Mouse (Mus musculus) cerebellum, adult 9-11 months (tissue): ENCODE measurements around the gene Olfr1221.
"Not testable (repeated sequence)": the region's sequence is repeated elsewhere in the genome, so short reads cannot be mapped to it uniquely, and the experiment has no call there.

Experiments
- DNase-seq: peaks from one replicate; pipeline ENCODE4 v3.0.0; 2022

Olfr1221 gene

DNA sequence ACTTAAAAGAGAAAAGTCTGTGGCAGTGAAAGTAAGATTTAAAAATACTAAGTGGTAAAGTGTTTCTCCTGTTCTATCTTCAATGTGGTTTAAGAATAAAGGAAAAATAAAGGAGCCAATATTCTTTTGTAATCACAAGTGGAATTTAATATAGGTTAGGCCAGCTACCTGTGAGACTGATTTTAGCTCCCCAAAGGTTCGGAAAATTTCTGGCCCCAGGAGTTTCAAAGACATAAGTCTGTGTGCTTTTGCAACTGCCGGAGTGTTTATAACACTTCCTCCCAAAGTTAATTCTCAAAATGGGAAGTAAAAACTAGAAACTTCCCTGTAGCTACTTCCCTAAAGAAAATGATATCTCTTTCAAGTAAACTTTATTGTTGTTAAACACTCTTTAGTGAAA is at the start of gene Olfr1221:
Gene Olfr1221, minus strand, starts transcription at position 101 of the 400 bp plus-strand sequence.
- DNase-seq: no peak

GRCm38 (mm10) chr2:89164711-89165110 is 47.6 kb upstream of the Olfr1221 start:
- DNase-seq: not testable (repeated sequence)

DNA sequence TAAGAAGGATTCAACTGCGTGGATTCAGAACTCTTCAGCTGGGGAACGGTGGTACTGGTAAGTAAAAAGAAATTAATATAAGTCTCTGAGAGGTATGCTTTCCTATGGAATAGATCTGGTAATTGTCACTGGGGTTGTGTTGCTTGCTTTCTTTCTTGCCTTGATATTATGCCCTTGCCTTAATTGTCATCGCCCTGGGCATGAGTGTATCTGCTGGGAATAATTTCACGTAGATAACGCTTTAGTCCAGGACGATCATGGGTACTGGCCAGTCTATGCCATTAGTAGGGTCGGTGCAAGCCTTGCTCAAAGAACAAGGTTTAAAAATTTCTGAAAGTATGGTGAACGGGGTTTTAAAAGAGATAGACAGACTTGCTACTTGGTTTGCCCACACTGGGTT is 46.9 kb upstream of the Olfr1221 start, which contains the start of gene Olfr1224-ps1:
Gene Olfr1224-ps1, minus strand, starts transcription at position 101 of the 400 bp plus-strand sequence.
- DNase-seq: not testable (repeated sequence)

- DNase-seq: no peak
Measured at GRCm38 (mm10) chr2:89151460-89151859, 34.4 kb upstream of the Olfr1221 start, which contains the start of gene Olfr1223. Olfr1223 (minus strand) TSS chr2:89151560.

- DNase-seq: no peak
Measured at GRCm38 (mm10) chr2:89132954-89133353, 15.9 kb upstream of the Olfr1221 start, which contains the start of gene Olfr1222. Olfr1222 (minus strand) TSS chr2:89133054.

GRCm38 (mm10) chr2:89106735-89107134 is 10.3 kb downstream of the Olfr1221 start, which contains the start of gene Olfr1220:
Olfr1220 (minus strand) TSS chr2:89106835.
- no peak for DNase-seq

DNA sequence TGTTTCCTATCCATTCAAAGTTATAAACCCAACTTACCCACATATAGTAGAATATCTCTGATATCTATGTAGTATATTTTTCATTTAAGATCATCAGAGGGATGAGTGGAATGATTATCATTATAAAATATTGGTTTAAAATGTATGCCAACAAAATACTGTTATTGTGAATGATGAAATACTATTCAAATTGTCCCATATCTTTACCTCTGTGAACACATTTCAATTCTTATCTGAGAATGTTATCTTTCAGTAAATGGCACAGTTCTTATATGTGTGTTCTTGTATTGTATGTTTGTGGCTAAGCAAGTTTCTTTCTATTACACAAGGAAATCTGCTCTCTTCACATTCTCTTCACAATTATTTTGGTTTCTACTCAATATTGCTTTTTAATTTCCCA is 11.4 kb downstream of the Olfr1221 start:
- no peak for DNase-seq

- no peak for DNase-seq
Measured at GRCm38 (mm10) chr2:89093848-89094247, 23.2 kb downstream of the Olfr1221 start.

GRCm38 (mm10) chr2:89083413-89083812 is 33.7 kb downstream of the Olfr1221 start, which contains the start of gene Olfr1219:
Olfr1219 (minus strand) TSS chr2:89083513.
- DNase-seq: no peak

DNA sequence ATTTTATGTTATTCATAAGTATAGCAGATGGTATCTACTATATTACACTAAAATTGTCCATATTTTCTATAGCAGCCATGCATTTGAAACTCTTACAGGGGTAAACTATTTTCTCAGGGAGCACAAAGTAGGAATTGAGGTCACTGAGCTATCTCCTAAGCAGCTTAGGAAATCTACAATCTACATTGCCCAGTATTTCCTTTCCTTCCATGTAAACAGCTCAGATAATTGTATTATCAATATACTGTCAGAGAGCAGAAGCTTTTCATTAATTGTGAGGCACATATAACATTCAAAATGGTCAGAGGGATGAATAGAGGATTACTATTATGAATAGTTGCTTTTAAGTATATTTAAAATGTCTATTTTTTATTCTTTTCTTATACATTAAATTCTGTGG is 35.6 kb downstream of the Olfr1221 start:
- DNase-seq: no peak

GRCm38 (mm10) chr2:89061087-89061486 is 56.0 kb downstream of the Olfr1221 start, which contains the start of gene Olfr1218:
Olfr1218 (minus strand) TSS chr2:89061187.
- no peak for DNase-seq
